Mouse (Mus musculus) G1E (cell line): Measurements from ENCODE around the gene Sorcs1.

ENCODE experiments used
- CTCF ChIP-seq: IDR thresholded peaks from 2 replicates; pipeline ENCODE4 v1.5.1; 2012; ENCODE audit warnings: low read depth, low read length, inconsistent platforms, mixed read lengths
- GATA1 ChIP-seq: IDR thresholded peaks from 2 replicates; pipeline ENCODE4 v1.6.1; 2012; ENCODE audit warnings: borderline replicate concordance, low read length, inconsistent platforms, mixed read lengths
- GATA2 ChIP-seq: IDR thresholded peaks from 2 replicates; pipeline ENCODE4 v1.6.1; 2012; ENCODE audit warnings: low read depth, low read length, inconsistent platforms, borderline replicate concordance
- TAL1 ChIP-seq: conservative IDR thresholded peaks from 2 replicates; pipeline ENCODE4 v1.6.1; 2012; ENCODE audit warnings: low read depth, low read length, inconsistent platforms, mixed read lengths

DNA sequence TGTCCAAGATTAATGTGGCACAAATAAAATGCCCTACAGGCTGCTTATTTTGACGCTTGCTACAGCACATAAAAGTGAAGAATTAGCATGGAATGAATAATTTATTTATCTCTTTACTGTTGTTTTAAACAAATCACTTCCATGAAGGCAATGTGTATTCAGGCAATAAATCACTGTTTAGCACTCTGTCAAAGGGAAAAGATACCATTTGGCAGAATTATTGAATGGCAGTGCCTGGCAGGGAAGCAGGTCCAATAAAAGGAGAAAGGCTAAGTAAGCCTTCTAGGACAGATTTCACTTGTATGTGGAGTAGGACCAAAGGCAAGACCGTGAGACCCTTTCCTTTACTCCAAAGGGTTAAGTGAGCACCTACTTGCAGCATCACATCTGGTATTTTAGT lies 187.7 kb downstream of the Sorcs1 start:
- no peak for TF ChIP-seq CTCF
- TF ChIP-seq GATA1, result no peak
- TF ChIP-seq GATA2, result no peak
- TF ChIP-seq TAL1, result no peak
